ENCODE assay signal across 18 mouse cellular contexts in genomic region chr16:5926986-5927385, GRCm38 (mm10). TPM values are rescaled to one million over a fixed set of nuclear protein-coding genes. Genes with fewer than 3 reads are reported as not detected.
A peak's percentile ranks its signal among the peaks of the same experiment; 100 is the strongest.
DNase-seq lines count a peak whose midpoint lies in the region; ATAC-seq lines count a peak whose summit lies in the region.
"Had no signal": no experiment of that assay in that cellular context is flagged by ENCODE, and none has a peak within 500 bp of the region (broad histone marks: within the 10 kb centered on the region; RNA-seq: fewer than 3 reads in every experiment).

No protein-coding gene starts in this region.

- no peak overlapping the region for H3K4me2 ChIP-seq in hindbrain, embryonic 12.5 days (replicated peaks)
- H3K4me2 ChIP-seq in midbrain, embryonic 14.5 days (ENCODE audit: low read length), result no peak overlapping the region
- H3K4me2 ChIP-seq: liver, embryonic 13.5 days had no signal

- 0 out of 2 replicates have a peak overlapping the region, but pooled peaks have one; percentile 12 for H3K27ac ChIP-seq in hindbrain, embryonic 12.5 days
- H3K27ac ChIP-seq in midbrain, embryonic 14.5 days (replicated peaks; ENCODE audit: low read depth, low read length), result no peak overlapping the region
- H3K27ac ChIP-seq: heart, embryonic 10.5 days; limb, embryonic 10.5 days; liver, embryonic 13.5 days had no signal

- DNase-seq in frontal cortex, postnatal 14 days (ENCODE audit: low spot score in 2 of 2), result no peak
- DNase-seq in ZHBTc4 (ENCODE audit: low read depth, low spot score), result peak; percentile 54
- DNase-seq in midbrain, embryonic 14.5 days, result peak; percentile 40
- DNase-seq in kidney, adult 8-10 months, result no peak
- DNase-seq in cerebellum, adult 9-10 months, result no peak
- DNase-seq in kidney, adult 9 months, result no peak
- DNase-seq: adrenal gland, postnatal 25 days; B cell, adult 2 months; gastrocnemius, postnatal 14 days; heart, postnatal 36 days; liver, embryonic 13.5 days had no signal

- H3K36me3 ChIP-seq in hindbrain, embryonic 12.5 days, result no peaks in the 10 kb centered on the region
- no peaks in the 10 kb centered on the region for H3K36me3 ChIP-seq in midbrain, embryonic 14.5 days (ENCODE audit: control insufficient read depth, insufficient read depth, low read length)
- H3K36me3 ChIP-seq: heart, embryonic 10.5 days; limb, embryonic 10.5 days; liver, embryonic 13.5 days had no signal

- H3K9me3 ChIP-seq in hindbrain, embryonic 12.5 days (replicated peaks), result no peaks in the 10 kb centered on the region
- H3K9me3 ChIP-seq in midbrain, embryonic 14.5 days (ENCODE audit: control insufficient read depth, low read length), result no peaks in the 10 kb centered on the region
- H3K9me3 ChIP-seq: heart, embryonic 10.5 days; limb, embryonic 10.5 days; liver, embryonic 13.5 days had no signal

- 7% methylated on average over 1 of the region's 1 CpGs for WGBS in hindbrain, embryonic 12.5 days
- whole genome bisulfite sequencing in midbrain, embryonic 14.5 days, result 11% methylated on average over 1 of the region's 1 CpGs

- ATAC-seq in frontal cortex, adult (ENCODE audit: low TSS enrichment), result peak; percentile 89
- no peak for ATAC-seq in hindbrain, embryonic 12.5 days (ENCODE audit: low FRiP score)
- no peak for ATAC-seq in midbrain, embryonic 14.5 days (ENCODE audit: low FRiP score, low TSS enrichment)
- ATAC-seq: lung, postnatal 0 days had no signal

- no peaks in the 10 kb centered on the region for H3K27me3 ChIP-seq in hindbrain, embryonic 12.5 days
- H3K27me3 ChIP-seq in midbrain, embryonic 14.5 days (ENCODE audit: control insufficient read depth, insufficient read depth, low read length), result no peaks in the 10 kb centered on the region
- H3K27me3 ChIP-seq: liver, embryonic 13.5 days; megakaryocyte, embryonic 14.5 days had no signal

- no peak overlapping the region for H3K4me3 ChIP-seq in hindbrain, embryonic 12.5 days
- no peak overlapping the region for H3K4me3 ChIP-seq in midbrain, embryonic 14.5 days (replicated peaks; ENCODE audit: low read depth, low read length)
- H3K4me3 ChIP-seq: erythroblast, embryonic 14.5 days; heart, embryonic 10.5 days; limb, embryonic 10.5 days; liver, embryonic 13.5 days; megakaryocyte, embryonic 14.5 days had no signal

- H3K4me1 ChIP-seq in hindbrain, embryonic 12.5 days, result peaks cover 10% of the 10 kb centered on the region; the same call in 1 of the 2 replicates
- H3K4me1 ChIP-seq in midbrain, embryonic 14.5 days (ENCODE audit: control insufficient read depth, insufficient read depth, low read length), result peaks cover 6% of the 10 kb centered on the region; the same call in 1 of the 2 replicates
- H3K4me1 ChIP-seq: heart, embryonic 10.5 days; limb, embryonic 10.5 days; liver, embryonic 13.5 days had no signal

- H3K9ac ChIP-seq in hindbrain, embryonic 12.5 days, result no peak overlapping the region
- H3K9ac ChIP-seq in midbrain, embryonic 14.5 days (replicated peaks; ENCODE audit: low read length), result no peak overlapping the region
- H3K9ac ChIP-seq: liver, embryonic 13.5 days had no signal

RNA-seq across cellular contexts. Expression of gene Rbfox1, which starts 41.8 kb away (rescaled TPM):
- polyA plus RNA-seq in hindbrain, embryonic 12.5 days (2016; fragmentation: Nextera tagmentation; extraction: Ambion mirVana), result 50.1 and 58.9 TPM in 2 replicates
- 125 and 142 TPM in 2 replicates for polyA plus RNA-seq in midbrain, embryonic 14.5 days (2014; fragmentation: Nextera tagmentation; extraction: Ambion mirVana)
- polyA plus RNA-seq: erythroblast, embryonic 14.5 days had no signal

Comparison
In these comparisons a context has a peak if more than half of its experiments do, and no peak if none do; other contexts are left out.
1. DNase-seq: peak in ZHBTc4 (single experiment) and midbrain, embryonic 14.5 days (single experiment); none in frontal cortex, postnatal 14 days (0 of 2), kidney, adult 8-10 months (0 of 2), cerebellum, adult 9-10 months (single experiment) and kidney, adult 9 months (single experiment).